Mouse (Mus musculus): ENCODE results near the gene Col5a1.

Gene Col5a1

DNA sequence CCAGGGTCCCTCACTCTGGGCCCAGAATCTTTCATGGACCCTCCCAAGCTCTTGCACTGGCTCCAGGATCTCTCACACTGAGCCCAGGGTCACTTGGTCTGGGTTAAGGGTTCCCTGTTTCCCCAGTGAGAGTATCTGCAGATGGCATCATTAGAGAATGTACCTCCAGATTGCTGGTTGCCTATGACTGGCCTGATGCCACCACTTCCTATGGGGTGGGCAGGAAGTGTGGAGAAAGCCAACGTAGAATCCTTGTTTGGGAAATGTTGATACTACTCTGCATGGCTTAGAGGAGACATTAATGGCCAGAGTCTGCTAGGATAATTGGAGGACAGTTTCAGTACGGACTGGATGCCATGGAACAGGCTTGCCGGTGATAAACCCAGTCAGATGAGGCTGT is 76.2 kb downstream of the Col5a1 start:
- no peak for DNase-seq (ENCODE audit: low spot score in 2 of 2)

- no peak for DNase-seq (ENCODE audit: low spot score in 2 of 2)
These were observed 82.9 kb downstream of the Col5a1 start for GRCm38 (mm10) chr2:27969158-27969557.

- DNase-seq (ENCODE audit: low spot score in 2 of 2), result peak in 1 of 2 experiments; percentile 16
These were observed 87.6 kb downstream of the Col5a1 start for GRCm38 (mm10) chr2:27973840-27974239.

- DNase-seq (ENCODE audit: low spot score in 2 of 2), result no peak
These were observed 89.6 kb downstream of the Col5a1 start for GRCm38 (mm10) chr2:27975786-27976185.

DNA sequence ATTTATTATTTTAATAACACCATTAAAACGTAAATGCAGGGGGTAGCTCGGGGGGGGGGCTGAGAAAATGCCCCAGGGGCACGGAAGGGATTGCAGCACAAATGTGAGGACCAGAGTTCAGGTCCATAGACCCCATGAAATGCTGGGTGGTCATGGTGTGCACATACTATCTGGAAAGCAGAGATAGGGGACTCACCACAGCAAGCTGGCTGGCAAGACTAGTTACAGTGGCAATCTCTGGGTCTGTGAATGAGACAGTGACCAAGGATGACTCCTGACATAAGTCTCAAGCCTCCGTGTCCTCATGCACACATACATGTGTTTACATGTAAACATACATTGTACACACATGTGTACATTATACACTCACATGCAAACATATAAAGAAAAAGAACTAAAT is 90.3 kb downstream of the Col5a1 start:
- no peak for DNase-seq (ENCODE audit: low spot score in 2 of 2)

DNA sequence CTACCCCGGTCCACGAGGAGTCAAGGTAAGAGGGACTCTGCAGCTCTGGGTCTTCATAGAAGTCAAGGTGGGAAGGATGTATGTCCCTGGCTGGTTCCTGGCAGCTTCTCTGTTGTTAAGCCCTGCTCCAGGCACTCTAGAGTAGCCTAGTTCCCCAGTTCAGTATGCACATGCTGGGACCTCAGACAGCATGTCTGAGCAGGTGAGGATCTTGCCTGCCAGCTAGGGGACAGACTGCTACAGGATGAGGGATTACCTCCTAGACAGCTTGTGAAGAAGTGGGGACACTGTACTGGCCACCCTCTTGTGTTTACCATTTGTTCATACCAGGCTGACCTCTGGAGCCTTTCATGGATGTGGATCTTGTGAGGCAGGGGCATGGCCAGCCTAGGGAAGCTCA is 94.8 kb downstream of the Col5a1 start:
- no peak for DNase-seq (ENCODE audit: low spot score in 2 of 2)

GRCm38 (mm10) chr2:27981621-27982535 is 95.7 kb downstream of the Col5a1 start:
- DNase-seq (ENCODE audit: low spot score in 2 of 2), result peak; percentile 5 to 31

DNA sequence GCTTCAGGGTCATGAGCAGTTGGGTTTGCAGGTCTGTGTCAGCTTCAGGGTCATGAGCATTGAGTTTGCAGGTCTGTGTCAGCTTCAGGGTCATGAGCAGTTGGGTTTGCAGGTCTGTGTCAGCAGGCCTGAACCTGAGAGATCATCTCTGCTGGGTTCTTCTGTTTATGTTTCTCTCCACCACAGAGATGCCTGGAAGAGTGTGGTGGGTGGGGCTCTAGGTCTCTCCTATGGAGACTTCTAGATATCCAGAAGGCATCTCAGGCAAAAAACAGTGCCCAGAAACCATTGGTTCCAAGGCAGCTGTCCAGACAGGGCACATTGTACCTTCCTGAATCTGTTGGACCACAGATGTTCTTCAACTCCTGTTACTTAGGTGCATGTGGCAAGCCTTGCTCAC is 96.9 kb downstream of the Col5a1 start:
- no peak for DNase-seq (ENCODE audit: low spot score in 2 of 2)

DNA sequence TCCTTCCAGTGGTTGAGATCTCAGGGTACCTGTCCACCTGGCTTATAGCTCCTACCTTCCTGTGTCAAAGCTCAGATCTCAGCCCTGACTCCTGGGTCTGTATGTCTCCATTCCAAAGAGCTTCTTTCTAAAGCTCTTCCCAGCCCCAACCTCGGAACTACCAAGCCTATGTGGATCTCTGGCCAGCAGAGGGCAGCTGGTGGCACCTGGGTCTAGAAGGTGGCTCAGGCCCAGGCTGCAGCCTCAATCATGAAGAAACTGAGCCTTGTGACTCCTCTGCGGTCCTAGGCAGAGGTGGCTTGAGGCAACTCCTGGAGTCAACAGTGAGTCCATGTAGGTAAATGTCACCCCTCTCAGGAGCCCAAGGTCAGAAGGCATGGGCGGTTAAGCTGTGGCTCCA is 97.7 kb downstream of the Col5a1 start:
- DNase-seq (ENCODE audit: low spot score in 2 of 2), result peak in 1 of 2 experiments; percentile 11

DNA sequence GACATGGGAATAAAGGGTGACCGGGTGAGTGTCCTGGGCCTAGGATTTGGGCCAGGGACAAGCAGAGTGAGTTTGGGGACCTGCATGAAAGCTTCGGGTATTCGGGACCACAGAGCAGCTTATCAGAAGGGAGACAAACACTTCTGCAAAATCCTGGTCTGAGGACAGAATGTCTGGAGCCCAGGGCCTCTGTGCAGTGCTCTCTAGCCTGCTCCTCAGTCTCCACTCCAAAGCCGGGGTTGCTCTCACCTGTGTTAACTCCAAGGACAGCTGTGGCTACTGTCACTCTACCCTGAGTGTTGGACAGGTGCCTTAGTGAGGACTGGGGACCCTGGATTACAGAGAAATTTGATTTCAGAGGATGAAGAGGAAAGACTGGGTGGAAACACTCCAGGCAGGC is 100.5 kb downstream of the Col5a1 start:
- DNase-seq (ENCODE audit: low spot score in 2 of 2), result no peak

GRCm38 (mm10) chr2:27990430-27991211 is 104.4 kb downstream of the Col5a1 start:
- DNase-seq (ENCODE audit: low spot score in 2 of 2), result no peak

DNA sequence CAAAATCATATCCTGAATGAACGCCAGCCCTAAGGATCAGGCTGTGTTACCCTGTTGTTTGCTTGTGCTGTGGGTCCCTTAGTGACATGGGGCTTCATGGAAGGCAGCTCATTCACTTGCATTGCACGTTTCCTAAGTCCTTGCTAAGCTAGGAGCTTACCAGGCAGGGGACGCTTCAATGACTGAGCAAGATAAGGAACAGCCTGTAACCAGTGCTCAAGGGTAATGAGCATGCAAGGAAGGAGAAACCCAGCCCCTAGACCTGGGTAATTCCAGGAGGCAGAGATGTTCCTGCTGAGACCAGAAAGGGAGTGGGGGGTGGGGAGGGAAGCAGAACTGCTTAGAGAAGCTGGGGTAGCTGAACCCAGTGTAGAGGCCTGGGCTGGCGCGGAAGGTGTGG is 107.2 kb downstream of the Col5a1 start:
- no peak for DNase-seq (ENCODE audit: low spot score in 2 of 2)

GRCm38 (mm10) chr2:27999996-28000583 is 113.9 kb downstream of the Col5a1 start:
- peak in 1 of 2 experiments; percentile 21 for DNase-seq (ENCODE audit: low spot score in 2 of 2)

GRCm38 (mm10) chr2:28000660-28001059 is 114.4 kb downstream of the Col5a1 start:
- no peak for DNase-seq (ENCODE audit: low spot score in 2 of 2)

GRCm38 (mm10) chr2:28001206-28001605 is 115.0 kb downstream of the Col5a1 start:
- no peak for DNase-seq (ENCODE audit: low spot score in 2 of 2)

GRCm38 (mm10) chr2:28005187-28005586 is 119.0 kb downstream of the Col5a1 start:
- peak; percentile 11 to 19 for DNase-seq (ENCODE audit: low spot score in 2 of 2)

DNA sequence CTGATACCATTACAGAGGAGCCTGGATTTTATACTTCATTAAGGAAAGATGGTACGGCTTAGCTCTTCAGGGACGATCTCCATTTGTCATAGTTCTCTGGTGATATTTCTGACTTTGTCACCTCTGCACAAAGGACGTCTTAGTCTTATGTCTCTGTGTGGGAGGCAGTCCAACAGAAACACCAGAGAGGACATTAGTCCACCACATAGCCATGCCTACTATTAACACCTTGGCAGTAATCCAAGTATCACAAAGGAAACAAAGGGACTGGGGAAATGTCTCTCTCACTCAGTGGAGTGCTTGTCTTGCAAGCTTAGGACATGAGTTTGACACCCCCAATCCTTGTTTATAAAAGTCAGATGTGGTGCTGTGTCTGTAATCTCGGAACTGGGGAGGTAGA is 122.0 kb downstream of the Col5a1 start:
- no peak for DNase-seq (ENCODE audit: low spot score in 2 of 2)

GRCm38 (mm10) chr2:28012367-28012766 is 126.1 kb downstream of the Col5a1 start:
- DNase-seq (ENCODE audit: low spot score in 2 of 2), result no peak

GRCm38 (mm10) chr2:28014778-28015177 is 128.6 kb downstream of the Col5a1 start:
- DNase-seq (ENCODE audit: low spot score in 2 of 2), result no peak

GRCm38 (mm10) chr2:28024416-28024815 is 138.2 kb downstream of the Col5a1 start:
- DNase-seq (ENCODE audit: low spot score in 2 of 2), result no peak

DNA sequence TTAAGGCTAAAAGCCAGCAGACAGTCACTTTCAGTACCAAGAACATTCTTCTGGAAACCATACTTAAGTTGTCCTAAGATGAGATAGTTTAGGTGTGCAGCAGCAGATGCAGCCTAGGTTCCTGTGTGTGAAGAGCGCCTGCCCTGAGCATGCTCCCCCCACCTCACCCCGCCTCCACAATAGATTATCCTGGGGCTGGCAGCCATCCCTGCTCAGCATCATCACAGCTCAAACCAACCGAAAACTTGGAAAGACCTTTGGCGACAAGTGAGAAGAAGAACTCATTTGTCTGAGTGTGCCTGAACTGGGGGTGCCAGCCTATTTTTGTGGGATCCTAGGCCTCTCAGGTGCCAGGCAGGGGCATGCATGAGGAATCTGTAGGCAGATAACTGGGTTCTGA is 139.6 kb downstream of the Col5a1 start:
- DNase-seq (ENCODE audit: low spot score in 2 of 2), result no peak

- DNase-seq (ENCODE audit: low spot score in 2 of 2), result no peak
These were observed 145.6 kb downstream of the Col5a1 start for GRCm38 (mm10) chr2:28031860-28032259.

Measured in spleen, postnatal 36 days (tissue).